Mouse (Mus musculus) MEL (cell line): ENCODE data around the gene Sgsm2.

Experiments
- CHD2 ChIP-seq: IDR thresholded peaks from 2 replicates; pipeline ENCODE4 v1.6.1; 2011; ENCODE audit warnings: low read length, improper control_type of control experiment
- CTCF ChIP-seq, 3 experiments: IDR thresholded peaks in 2 of 3; conservative IDR thresholded peaks in 1 of 3; 2 replicates each; pipeline ENCODE4 v1.5.1; 2011 to 2012; ENCODE audit warnings: low read length in 3 of 3, low read depth in 2 of 3, mild to moderate bottlenecking in 2 of 3, improper control_type of control experiment in 1 of 3, inconsistent platforms in 1 of 3, mixed read lengths in 1 of 3, moderate library complexity in 1 of 3; ENCODE audit not compliant: control insufficient read depth in 1 of 3, insufficient read depth in 1 of 3, poor library complexity in 1 of 3, severe bottlenecking in 1 of 3
- E2F4 ChIP-seq: IDR thresholded peaks from 2 replicates; pipeline ENCODE4 v1.6.1; 2011; ENCODE audit warnings: low read depth, low read length, improper control_type of control experiment, borderline replicate concordance
- NELFE ChIP-seq: IDR thresholded peaks from 2 replicates; pipeline ENCODE4 v1.6.1; 2011; ENCODE audit warnings: low read depth, low read length, improper control_type of control experiment
- POLR2A ChIP-seq, 2 experiments: IDR thresholded peaks; 2 replicates each; pipeline ENCODE4 v1.6.1; 2011 to 2012; ENCODE audit warnings: low read length in 2 of 2, mild to moderate bottlenecking in 2 of 2, control low read depth in 1 of 2, improper control_type of control experiment in 1 of 2, low read depth in 1 of 2, moderate library complexity in 1 of 2; ENCODE audit not compliant: control insufficient read depth in 1 of 2, insufficient read depth in 1 of 2, poor library complexity in 1 of 2
- USF1 ChIP-seq: IDR thresholded peaks from 2 replicates; pipeline ENCODE4 v1.6.1; 2014; ENCODE audit warnings: low read depth, mild to moderate bottlenecking, inconsistent platforms, low read length, improper control_type of control experiment, moderate library complexity

DNA sequence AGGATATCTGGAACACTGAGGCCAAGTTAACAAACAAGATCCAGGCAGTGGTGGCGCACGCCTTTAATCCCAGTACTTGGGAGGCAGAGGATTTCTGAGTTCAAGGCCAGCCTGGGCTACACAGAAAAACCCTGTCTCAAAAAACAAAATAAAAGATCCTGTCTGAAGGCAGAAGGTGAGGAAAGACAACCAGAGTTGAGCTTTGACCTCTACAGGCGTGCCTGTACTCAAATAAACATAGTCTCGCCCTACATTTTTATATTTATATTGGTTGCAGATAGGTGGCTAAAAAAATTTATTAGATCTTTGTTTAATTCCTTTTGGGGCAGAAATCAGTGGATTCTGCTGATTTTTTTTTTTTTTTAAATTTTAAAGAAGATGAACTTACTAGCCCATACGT, 5.6 kb upstream of the Sgsm2 start:
- TF ChIP-seq NELFE (no peak), POLR2A (IDR thresholded peaks at IDR 0.05; ENCODE audit: control insufficient read depth in 1 of 2, insufficient read depth in 1 of 2, low read depth in 1 of 2, low read length in 2 of 2, poor library complexity in 1 of 2) (no peak), CTCF (IDR thresholded peaks at IDR 0.05 in 2 of 3, conservative IDR thresholded peaks at IDR 0.05 in 1 of 3; ENCODE audit: control insufficient read depth in 1 of 3, insufficient read depth in 1 of 3, low read depth in 2 of 3, low read length in 3 of 3, poor library complexity in 1 of 3, severe bottlenecking in 1 of 3) (no peak), USF1 (no peak), E2F4 (no peak), CHD2 (no peak)
